ENCODE assay signal across 28 mouse cellular contexts in the genomic region with DNA sequence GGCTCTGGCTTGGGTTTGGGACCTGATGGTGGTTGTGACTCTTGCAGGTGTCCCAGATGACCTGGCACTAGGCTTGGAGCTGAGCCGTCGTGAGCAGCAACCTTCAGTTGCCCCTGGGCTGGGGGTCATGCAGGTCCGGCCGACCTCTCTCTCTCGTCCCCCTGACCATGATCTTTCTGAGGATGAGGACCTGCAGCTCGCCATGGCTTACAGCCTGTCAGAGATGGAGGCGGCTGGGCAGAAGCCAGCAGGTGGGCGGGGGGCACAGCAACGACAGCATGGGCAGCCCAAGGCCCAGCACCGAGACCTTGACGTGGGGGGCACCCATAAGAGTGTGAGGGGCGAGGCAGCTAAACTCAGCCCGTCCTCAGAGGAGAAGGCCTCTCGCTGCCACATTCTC. TPM values are rescaled to one million over a fixed set of nuclear protein-coding genes. Genes with fewer than 3 reads are reported as not detected.
DNase-seq lines count a peak whose midpoint lies in the region; ATAC-seq and TF ChIP-seq lines count a peak whose summit lies in the region.
"Had no signal": no experiment of that assay in that cellular context is flagged by ENCODE, and none has a peak within 500 bp of the region (broad histone marks: within the 10 kb centered on the region; RNA-seq: fewer than 3 reads in every experiment).

No protein-coding gene starts in this region.

- no peak overlapping the region for H3K4me2 ChIP-seq in forebrain, embryonic 11.5 days (ENCODE audit: low read depth, low read length, severe bottlenecking)

- no peaks in the 10 kb centered on the region for H3K27me3 ChIP-seq in forebrain, embryonic 11.5 days (ENCODE audit: control insufficient read depth, insufficient read depth, low read length)
- H3K27me3 ChIP-seq in forebrain, embryonic 10.5 days (ENCODE audit: poor library complexity, severe bottlenecking): no peaks in the 10 kb centered on the region
- H3K27me3 ChIP-seq: CH12.LX, Patski had no signal

- no peak overlapping the region for H3K4me3 ChIP-seq in forebrain, embryonic 11.5 days (ENCODE audit: low read depth, low read length)
- no peak overlapping the region for H3K4me3 ChIP-seq in forebrain, embryonic 10.5 days
- no peak overlapping the region for H3K4me3 ChIP-seq in left cerebral cortex, adult 2 months

- intact Hi-C loops in left cerebral cortex, adult 2 months (cut with DNase I): no loop called here

- TF ChIP-seq CTCF in left cerebral cortex, adult 2 months (IDR thresholded peaks at IDR 0.05): no peak

- 87% methylated on average over 14 of the region's 14 CpGs for WGBS in forebrain, embryonic 11.5 days
- 89% methylated on average over 14 of the region's 14 CpGs for WGBS in forebrain, embryonic 10.5 days

- no peak overlapping the region for H3K9ac ChIP-seq in forebrain, embryonic 11.5 days (ENCODE audit: low read length)

- DNase-seq in cerebellum, adult 9-10 months: peak; percentile 46
- no peak for DNase-seq in cerebellum, adult 8-10 months
- DNase-seq in cerebellum, adult 9-11 months: peak; percentile 53
- DNase-seq in forebrain, embryonic 11.5 days (ENCODE audit: low spot score): peak; percentile 43
- no peak for DNase-seq in forebrain, embryonic 10.5 days (ENCODE audit: extremely low spot score, low spot score)
- DNase-seq in left cerebral cortex, adult 2 months (ENCODE audit: extremely low spot score in 1 of 2, low spot score in 2 of 2): no peak
- DNase-seq in left cerebral cortex, adult 18-20 months (ENCODE audit: low spot score in 2 of 2): no peak
- DNase-seq: adrenal gland, adult 2 months; adrenal gland, adult 8-10 months; adrenal gland, postnatal 10 days; adrenal gland, postnatal 14 days; adrenal gland, postnatal 25 days; adrenal gland, postnatal 36 days; B cell, adult 2 months; cerebellum, adult 11 months; cerebellum, adult 11-12 months had no signal

- no peaks in the 10 kb centered on the region for H3K36me3 ChIP-seq in forebrain, embryonic 11.5 days (ENCODE audit: control insufficient read depth, insufficient read depth, low read length)
- peaks cover 33% of the 10 kb centered on the region for H3K36me3 ChIP-seq in forebrain, embryonic 10.5 days (replicated peaks)

- H3K27ac ChIP-seq in forebrain, embryonic 11.5 days (ENCODE audit: low read depth, low read length): no peak overlapping the region
- H3K27ac ChIP-seq in forebrain, embryonic 10.5 days: no peak overlapping the region
- peak overlapping the region; percentile 87; the same call in 1 of the 2 replicates for H3K27ac ChIP-seq in left cerebral cortex, adult 2 months

- H3K9me3 ChIP-seq in forebrain, embryonic 11.5 days (ENCODE audit: control insufficient read depth, low read length): no peaks in the 10 kb centered on the region
- no peaks in the 10 kb centered on the region for H3K9me3 ChIP-seq in forebrain, embryonic 10.5 days
- H3K9me3 ChIP-seq: G1E had no signal

- no peak for ATAC-seq in cerebellum, adult (ENCODE audit: insufficient number of reproducible peaks, low FRiP score, low TSS enrichment)
- no peak for ATAC-seq in forebrain, embryonic 11.5 days (replicated peaks; ENCODE audit: low FRiP score)
- ATAC-seq: activated CD4-positive, CD25-positive, alpha-beta regulatory T cell, adult 4 months; CD4-positive, CD25-positive, alpha-beta regulatory T cell, adult 4 months; Patski had no signal

- H3K4me1 ChIP-seq in forebrain, embryonic 11.5 days (replicated peaks; ENCODE audit: control insufficient read depth, insufficient read depth, low read length): no peaks in the 10 kb centered on the region
- peaks cover 16% of the 10 kb centered on the region for H3K4me1 ChIP-seq in forebrain, embryonic 10.5 days

RNA-seq across cellular contexts. Expression of gene Dnajb2, which starts 7.2 kb away (rescaled TPM):
- polyA plus RNA-seq in forebrain, embryonic 11.5 days (2014; fragmentation: Nextera tagmentation; extraction: Ambion mirVana): 22.2 and 22.6 TPM in 2 replicates
- 28.0 and 28.6 TPM in 2 replicates for polyA plus RNA-seq in forebrain, embryonic 10.5 days (2016; fragmentation: Nextera tagmentation; extraction: Ambion mirVana)
- total RNA-seq in left cerebral cortex, adult 2 months (2021): 100 to 1,000 TPM in 1 of 2 experiments, 10 to 100 TPM in 1; 93.6 to 102 TPM
- 100 to 1,000 TPM; 107 to 116 TPM for total RNA-seq in left cerebral cortex, adult 18-20 months (2021)

RNA-seq across cellular contexts. Expression of gene A630095N17Rik, which starts 11.5 kb away (rescaled TPM):
- polyA plus RNA-seq in forebrain, embryonic 11.5 days (2014; fragmentation: Nextera tagmentation; extraction: Ambion mirVana): not detected in 2 replicates
- polyA plus RNA-seq in forebrain, embryonic 10.5 days (2016; fragmentation: Nextera tagmentation; extraction: Ambion mirVana): not detected in 2 replicates
- total RNA-seq in left cerebral cortex, adult 2 months (2021): not detected
- total RNA-seq in left cerebral cortex, adult 18-20 months (2021): not detected
- total RNA-seq: adrenal gland, adult 18-20 months; adrenal gland, adult 2 months; adrenal gland, adult 8-10 months; adrenal gland, postnatal 10 days; adrenal gland, postnatal 14 days; adrenal gland, postnatal 25 days; adrenal gland, postnatal 36 days; adrenal gland, postnatal 4 days; ES-E14; G1E had no signal
- polyA plus RNA-seq: activated CD4-positive, CD25-positive, alpha-beta regulatory T cell, adult 4 months; adrenal gland, adult 2 months; brain, embryonic 14.5 days; C2C12; CD4-positive, CD25-positive, alpha-beta regulatory T cell, adult 4 months; G1E had no signal

RNA-seq across cellular contexts. Expression of gene Ptprn, which starts 20.9 kb away (rescaled TPM):
- 3.7 and 4.3 TPM in 2 replicates for polyA plus RNA-seq in forebrain, embryonic 11.5 days (2014; fragmentation: Nextera tagmentation; extraction: Ambion mirVana)
- 1.5 and 1.6 TPM in 2 replicates for polyA plus RNA-seq in forebrain, embryonic 10.5 days (2016; fragmentation: Nextera tagmentation; extraction: Ambion mirVana)
- total RNA-seq in left cerebral cortex, adult 2 months (2021): 100 to 1,000 TPM; 507 to 550 TPM
- total RNA-seq in left cerebral cortex, adult 18-20 months (2021): 100 to 1,000 TPM; 480 to 486 TPM
- total RNA-seq: CH12.LX, MEL had no signal

RNA-seq across cellular contexts. Expression of gene Tuba4a, which starts 23.7 kb away (rescaled TPM):
- polyA plus RNA-seq in forebrain, embryonic 11.5 days (2014; fragmentation: Nextera tagmentation; extraction: Ambion mirVana): 11.4 and 12.9 TPM in 2 replicates
- 11.0 and 13.7 TPM in 2 replicates for polyA plus RNA-seq in forebrain, embryonic 10.5 days (2016; fragmentation: Nextera tagmentation; extraction: Ambion mirVana)
- 100 to 1,000 TPM; 594 to 616 TPM for total RNA-seq in left cerebral cortex, adult 2 months (2021)
- total RNA-seq in left cerebral cortex, adult 18-20 months (2021): 100 to 1,000 TPM; 630 to 703 TPM

RNA-seq across cellular contexts. Expression of gene Stk16, which starts 32.8 kb away (rescaled TPM):
- 111 and 127 TPM in 2 replicates for polyA plus RNA-seq in forebrain, embryonic 11.5 days (2014; fragmentation: Nextera tagmentation; extraction: Ambion mirVana)
- 151 and 153 TPM in 2 replicates for polyA plus RNA-seq in forebrain, embryonic 10.5 days (2016; fragmentation: Nextera tagmentation; extraction: Ambion mirVana)
- total RNA-seq in left cerebral cortex, adult 2 months (2021): 10 to 100 TPM; 85.6 to 86.0 TPM
- total RNA-seq in left cerebral cortex, adult 18-20 months (2021): 10 to 100 TPM; 86.2 to 89.3 TPM

Comparison
In these comparisons a context has a peak if more than half of its experiments do, and no peak if none do; other contexts are left out.
1. DNase-seq: peak in cerebellum, adult 9-10 months (single experiment), cerebellum, adult 9-11 months (single experiment) and forebrain, embryonic 11.5 days (single experiment); none in cerebellum, adult 8-10 months (single experiment), forebrain, embryonic 10.5 days (single experiment), left cerebral cortex, adult 2 months (0 of 2) and left cerebral cortex, adult 18-20 months (0 of 2).